Mouse (Mus musculus): ENCODE measurements around the gene Cntnap5a.

DNA sequence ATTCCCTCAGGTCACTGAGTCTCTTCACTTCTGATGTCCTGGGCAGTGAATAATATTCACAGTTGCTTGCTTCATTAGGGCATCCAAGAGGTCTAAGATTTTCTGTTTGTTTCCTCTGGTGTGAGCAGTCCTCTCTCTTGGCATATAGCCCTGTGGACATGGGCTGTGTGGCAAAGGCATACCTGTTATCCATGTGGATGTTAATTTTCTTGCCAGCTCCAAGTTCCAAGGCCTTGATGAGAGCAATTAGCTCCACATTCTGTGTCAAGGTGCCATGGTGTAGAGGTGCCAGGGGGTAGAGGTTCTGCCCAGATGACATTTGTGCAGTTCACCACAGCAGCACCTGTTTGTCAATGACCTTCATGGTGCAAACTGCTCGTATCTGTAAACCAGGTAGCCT lies 689.0 kb downstream of the Cntnap5a start:
- no peak for TF ChIP-seq CTCF (IDR thresholded peaks at IDR 0.05; ENCODE audit: low read depth)
- TF ChIP-seq EP300 (IDR thresholded peaks at IDR 0.05; ENCODE audit: low read depth) = no peak
